Mouse (Mus musculus): Measurements from ENCODE around the gene Atp4a.

The Atp4a gene

DNA sequence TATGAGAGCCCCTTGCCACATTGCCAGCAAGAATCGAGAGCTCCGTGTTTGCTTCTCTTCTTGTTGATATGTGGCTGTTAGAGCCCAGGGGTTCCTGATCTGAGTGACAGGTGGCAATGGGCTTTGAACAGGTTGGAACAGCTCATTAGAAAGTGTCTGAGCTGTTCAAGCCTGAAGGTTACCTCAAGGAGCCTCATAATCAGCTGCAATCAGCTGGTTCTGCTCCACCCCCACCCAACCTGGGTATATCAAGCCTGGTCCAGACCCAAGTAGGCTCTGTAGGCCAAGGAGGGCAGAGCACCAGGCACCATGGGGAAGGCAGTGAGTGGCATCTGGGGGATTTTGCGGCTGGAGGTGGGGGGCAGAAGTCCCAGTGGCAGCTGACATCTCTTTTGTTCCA is at the start of gene Atp4a:
Gene Atp4a (plus strand): TSS at position 268 of the 400 bp plus-strand sequence.
- DNase-seq, result no peak

DNA sequence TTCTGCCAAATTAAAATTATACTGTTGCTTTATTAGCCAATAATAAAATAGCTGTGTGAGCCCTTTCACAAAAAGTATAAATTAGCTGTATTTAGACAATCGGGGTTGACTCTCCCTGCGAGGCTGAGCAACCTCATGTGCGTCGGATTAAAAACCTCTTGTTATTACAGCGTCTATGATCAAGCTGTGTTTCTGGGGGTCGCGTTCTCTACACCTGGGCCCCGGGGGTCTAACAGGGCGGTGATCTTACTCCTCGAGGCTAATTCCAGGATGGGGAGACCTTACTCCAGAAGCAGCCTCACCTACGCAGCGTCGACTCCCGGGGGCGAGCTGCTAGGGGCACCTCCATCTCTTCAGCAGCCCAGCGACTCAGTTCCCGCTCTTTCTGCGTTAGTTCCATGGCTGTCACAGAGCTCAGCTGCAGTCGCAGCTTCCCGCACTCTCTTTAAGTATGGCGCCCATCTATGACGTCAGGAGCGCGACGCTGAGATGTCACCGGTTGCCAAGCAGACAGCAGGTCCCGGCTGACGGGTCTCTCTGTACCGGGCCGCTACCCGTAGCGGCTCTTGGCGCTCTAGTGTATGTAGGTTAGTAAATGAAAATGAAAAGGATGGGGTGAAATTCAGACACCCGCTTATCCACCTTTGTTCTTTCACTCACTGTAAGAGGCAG is 47.3 kb upstream of the Atp4a start, which contains the start of gene Haus5:
Gene Haus5 (minus strand): TSS at position 466 of the 672 bp plus-strand sequence.
- peak; percentile 95 for DNase-seq

DNA sequence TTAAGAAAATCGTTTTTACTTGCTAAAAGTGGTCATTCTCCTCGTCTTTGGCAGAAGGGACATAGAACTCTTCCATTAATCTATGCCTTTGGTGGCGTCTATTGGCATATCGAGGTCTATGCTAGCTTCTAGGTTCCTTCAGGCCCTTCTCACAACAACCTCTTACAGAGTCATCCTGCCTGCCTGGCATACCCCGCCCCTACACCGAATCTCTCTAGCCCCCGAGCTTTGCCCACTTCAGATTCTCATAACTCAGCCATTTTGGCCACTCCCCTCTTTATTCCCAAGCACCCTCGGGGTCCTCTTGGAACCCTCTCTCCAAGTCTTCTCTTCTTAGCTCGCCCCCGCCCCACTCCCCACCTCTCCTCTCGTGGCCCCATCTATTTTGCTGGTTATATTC is 46.7 kb upstream of the Atp4a start:
- peak; percentile 11 to 29 for DNase-seq

DNA sequence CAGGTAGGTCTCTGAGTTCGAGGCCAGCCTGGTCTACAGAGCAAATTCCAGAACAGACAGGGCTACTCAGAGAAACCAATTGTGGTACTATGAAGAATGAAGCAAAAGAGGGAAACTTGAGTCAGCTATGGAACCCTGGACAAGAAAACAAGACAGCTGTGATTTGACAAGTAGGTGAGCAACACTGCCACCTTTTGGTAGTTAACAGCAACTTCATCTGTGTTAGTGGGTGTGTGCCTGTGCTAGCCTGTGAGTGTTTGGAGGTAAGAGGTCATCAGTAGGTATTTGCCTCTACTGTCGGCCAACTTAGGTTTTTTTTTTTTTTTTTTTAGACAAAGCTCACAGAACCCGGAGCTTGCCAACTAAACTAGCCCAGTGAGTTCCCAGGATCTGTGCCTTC is 42.8 kb upstream of the Atp4a start:
- DNase-seq, result no peak

DNA sequence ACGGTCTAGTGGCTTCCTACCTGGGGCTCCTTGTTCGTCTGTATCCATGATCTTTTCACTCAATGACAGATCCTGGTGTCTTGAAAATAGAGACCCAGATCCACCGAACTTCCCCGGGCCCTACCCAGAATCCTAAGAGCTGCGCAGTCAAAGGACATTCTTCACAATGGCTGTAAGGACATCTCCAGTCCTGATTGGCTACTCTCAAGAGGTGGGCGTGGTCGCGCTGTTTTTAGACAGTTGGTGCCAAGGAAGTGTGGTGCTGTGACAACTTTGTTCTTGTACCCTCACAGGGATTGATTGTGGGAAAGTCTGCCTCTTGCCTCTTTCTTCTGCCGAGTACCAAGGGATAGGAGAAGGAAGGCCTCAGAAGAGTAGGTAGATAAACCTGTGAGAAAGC is 40.5 kb upstream of the Atp4a start, which contains the start of gene Pmis2:
Gene Pmis2 (minus strand): TSS at position 126 of the 400 bp plus-strand sequence.
- DNase-seq, result no peak

DNA sequence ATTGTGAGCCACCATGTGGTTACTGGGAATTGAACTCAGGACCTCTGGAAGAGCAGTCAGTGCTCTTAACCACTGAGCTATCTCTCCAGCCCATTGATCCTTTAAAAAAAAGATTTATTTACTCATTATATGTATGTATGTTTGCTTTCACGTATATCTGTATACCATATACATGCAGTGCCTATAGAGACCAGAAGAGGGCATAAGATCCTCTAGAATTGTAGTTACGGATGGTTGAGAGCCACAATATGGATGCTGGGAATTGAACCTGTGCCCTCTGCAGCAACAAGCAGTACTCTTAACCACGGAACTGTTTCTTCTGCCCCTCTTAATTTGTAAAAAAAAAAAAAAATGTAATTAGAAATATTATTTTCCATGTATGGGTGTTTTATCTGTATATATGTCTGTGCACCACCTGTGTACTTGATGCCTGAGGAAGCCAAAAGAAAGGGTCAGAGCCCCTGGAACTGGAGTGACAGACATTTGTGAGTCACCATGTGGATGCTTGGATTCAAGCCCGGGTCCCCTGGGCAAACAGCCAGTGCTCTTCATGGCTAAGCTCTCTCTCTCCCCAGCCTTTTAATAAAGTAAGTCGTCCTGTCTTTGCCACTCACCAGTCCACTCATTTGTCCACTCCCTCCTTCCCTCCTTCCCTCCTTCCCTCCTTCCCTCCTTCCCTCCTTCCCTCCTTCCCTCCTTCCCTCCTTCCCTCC is 33.6 kb upstream of the Atp4a start:
- peak; percentile 36 to 39 for DNase-seq

DNA sequence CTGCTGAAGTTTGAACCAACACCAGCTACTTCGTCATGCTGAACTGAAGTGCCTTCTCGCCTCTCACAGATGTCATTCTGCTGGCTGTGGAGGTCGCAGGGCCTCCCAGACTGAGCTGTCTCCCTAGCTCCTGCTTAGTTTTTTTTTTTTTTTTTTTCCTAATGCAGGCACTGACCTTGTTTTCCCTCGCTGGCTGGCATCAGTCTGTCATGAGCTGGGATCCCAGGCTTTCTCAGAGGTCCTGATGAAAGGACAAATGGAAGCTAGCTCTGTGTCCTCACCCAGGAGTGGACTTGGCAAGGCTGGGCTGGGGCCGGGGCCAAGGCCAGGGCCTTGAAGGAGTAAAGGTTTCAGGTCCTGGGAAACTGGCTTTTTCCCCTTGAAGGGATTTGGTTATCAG is 30.1 kb upstream of the Atp4a start:
- no peak for DNase-seq

DNA sequence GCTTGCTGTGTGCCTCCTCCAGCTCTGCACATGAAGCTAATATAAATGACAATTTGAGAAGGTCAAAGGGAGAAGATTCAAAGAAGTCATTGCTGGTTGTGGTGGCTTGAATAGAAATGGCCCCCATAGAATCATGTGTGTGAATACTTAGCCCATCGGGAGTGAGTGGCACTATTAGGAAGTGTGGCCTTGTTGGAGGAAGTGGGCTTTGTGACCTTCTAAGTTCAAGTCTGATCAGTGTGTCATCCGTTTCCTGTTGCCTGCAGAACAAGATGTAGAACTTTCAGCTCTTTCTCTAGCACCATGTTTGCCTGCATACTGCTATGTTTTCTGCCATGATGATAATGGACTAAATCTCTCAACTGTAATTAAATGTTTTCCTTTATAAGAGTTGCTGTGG is 28.6 kb upstream of the Atp4a start:
- DNase-seq, result no peak

DNA sequence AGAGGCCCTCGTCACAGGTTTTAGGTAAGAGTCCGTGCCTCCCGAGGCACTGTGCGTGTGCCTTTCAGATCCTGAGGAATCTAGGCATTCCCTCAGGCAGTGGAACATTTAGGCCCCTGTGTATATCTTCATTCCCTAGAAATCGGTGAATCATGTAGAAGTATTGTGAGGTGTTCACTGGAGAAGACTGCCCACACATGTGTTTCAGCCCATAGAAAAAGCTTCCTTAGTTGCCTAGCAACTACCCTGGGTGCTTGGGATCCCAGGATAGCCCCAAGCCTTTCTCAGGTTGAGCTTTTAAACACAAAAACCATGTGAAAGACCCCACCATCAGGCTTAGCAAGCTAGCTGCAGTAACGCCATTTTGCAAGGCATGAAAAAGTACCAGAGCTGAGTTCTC is 23.7 kb upstream of the Atp4a start:
- no peak for DNase-seq

DNA sequence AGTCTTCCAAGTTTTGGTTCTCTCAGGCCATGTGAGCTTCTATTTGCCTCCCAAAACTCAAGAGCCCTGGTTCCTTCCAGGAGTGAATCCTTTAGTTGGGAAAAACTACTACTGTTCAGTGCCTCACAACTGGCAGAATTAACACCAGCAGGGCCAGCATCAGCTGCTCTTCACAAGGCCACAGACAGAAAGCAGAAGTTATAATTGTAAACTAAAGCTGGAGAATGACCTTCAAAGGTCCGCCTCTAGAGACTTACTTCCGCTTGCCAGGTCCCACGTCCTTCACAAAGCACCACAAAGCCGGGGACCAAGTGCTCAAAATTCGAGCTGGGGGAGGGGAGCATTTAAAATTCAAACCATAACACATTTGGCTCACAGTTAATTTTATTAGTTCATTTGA is 13.9 kb upstream of the Atp4a start:
- no peak for DNase-seq

DNA sequence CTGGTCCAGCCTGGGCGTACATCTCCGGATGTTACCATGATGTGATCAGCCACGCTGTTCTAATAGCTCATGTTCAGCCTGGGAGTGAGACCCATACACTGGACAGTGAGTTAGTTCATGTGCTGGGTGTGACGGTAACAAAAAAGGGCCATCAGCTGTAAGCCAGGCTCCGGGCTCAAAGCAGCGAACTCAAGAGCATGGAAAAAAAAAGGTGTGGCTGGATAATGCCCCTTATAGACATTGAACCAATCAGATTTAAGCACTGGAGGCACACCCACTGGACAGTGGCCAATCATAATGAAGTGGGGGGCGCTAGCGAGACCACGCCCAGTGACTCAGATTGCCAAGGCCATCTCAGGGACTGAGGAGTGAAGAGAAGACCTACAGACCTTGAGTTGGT is 13.4 kb upstream of the Atp4a start, which contains the start of gene 2200002J24Rik:
Gene 2200002J24Rik (plus strand): TSS at position 338 of the 400 bp plus-strand sequence.
- peak; percentile 50 to 62 for DNase-seq

DNA sequence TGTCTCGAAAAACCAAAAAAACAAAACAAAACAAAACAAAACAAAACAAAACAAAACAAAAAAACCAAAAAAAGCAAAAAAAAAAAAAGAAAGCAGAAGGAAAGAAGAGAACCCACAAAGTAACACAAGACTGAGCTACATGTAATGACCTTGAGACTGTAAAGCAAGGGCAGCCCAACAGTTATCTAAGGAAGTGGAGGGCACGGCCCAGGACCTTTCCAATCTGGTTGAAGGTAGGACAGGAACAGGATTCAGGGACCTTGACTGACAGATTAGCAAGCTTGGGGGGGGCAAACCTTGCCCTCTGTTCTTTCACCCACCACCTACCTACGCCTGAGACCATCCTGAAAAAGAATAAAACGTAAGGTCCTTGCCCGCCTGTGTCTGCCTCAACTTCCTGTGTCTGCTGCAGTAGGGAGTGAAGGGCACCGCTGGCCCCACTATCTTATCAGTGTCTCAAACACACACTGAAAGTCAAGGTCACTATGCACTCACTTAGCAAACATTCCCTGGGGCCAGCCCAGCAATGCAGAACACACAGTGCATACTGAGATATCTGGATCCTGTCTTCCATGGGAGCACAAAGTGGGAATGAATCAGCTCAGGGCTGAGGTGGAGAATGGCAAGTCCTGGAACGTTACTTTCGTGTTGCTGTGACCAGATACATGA is 5.7 kb upstream of the Atp4a start:
- DNase-seq, result no peak

DNA sequence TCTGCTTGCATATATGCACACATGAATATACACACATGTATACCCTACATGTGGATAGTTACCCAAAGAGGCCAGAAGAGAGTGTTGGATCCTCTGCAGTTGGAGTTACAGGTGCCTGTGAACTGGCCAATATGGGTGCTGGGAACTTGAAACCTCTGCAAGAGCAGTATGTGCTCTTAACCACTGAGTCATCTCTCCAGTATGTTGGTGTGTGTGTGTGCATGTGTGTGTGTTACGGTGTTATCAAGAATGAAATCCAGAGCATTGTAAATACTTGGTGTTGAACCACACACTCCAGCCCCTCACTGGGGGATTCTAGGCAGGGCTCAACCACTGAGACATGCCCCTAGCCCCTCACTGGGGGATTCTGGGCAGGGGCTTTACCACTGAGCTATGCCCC is 4.6 kb upstream of the Atp4a start:
- no peak for DNase-seq

DNA sequence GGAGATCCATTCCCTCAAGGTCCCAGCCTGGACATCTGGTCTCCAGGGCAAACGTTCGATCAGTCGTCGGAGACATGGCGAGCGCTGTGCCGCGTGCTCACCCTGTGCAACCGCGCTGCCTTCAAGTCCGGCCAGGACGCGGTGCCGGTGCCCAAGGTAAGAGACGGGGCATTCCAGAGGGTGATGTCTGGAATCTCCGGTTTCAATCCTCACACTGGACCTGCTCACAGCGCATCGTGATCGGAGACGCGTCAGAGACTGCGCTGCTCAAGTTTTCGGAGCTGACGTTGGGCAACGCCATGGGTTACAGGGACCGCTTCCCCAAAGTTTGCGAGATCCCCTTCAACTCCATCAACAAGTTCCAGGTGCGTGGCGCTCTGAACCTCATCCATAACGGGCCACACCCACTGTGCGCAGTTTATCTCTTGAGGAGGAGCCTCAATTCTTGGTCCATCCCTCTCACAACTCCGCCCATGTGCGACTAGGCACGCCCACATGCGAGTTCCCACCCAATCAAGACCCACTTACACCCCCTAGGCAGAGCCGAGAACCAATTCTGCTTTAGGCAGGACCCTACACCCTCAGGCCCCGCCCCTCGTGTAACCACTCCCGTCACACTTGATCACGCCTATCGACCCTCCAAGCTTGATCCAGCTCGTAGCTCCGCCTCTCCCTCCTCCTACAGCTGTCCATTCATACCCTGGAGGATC is 5.2 kb downstream of the Atp4a start:
- peak; percentile 78 to 85 for DNase-seq

DNA sequence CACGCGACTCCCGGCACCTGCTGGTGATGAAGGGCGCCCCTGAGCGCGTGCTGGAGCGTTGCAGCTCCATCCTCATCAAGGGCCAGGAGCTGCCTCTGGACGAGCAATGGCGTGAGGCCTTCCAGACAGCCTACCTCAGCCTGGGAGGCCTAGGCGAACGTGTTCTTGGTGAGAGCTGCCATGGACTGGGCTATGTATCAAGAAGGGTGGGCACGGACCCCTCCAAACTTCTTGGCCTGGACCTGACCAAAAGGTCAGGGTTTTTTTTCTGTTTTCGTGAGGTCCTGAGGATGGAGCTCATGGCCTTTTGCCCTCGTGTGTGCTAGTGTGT is 5.7 kb downstream of the Atp4a start:
- no peak for DNase-seq

DNA sequence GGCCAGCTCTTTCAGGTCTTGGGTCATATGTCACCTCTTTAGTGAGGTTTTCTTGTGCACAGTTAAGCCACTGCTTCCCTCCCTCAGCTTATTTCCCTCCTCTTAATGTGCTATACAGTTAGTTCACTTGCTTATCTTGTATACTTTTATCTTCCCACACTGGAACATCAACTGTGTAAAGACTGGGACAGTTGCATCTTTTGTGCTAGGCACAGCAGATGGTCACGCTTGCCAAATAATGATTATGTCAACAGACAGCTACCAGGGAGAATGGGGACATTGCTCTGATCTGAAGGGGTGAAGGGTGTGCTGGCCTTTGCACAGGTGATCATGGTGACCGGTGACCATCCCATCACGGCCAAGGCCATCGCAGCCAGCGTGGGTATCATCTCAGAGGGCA is 7.7 kb downstream of the Atp4a start:
- no peak for DNase-seq

DNA sequence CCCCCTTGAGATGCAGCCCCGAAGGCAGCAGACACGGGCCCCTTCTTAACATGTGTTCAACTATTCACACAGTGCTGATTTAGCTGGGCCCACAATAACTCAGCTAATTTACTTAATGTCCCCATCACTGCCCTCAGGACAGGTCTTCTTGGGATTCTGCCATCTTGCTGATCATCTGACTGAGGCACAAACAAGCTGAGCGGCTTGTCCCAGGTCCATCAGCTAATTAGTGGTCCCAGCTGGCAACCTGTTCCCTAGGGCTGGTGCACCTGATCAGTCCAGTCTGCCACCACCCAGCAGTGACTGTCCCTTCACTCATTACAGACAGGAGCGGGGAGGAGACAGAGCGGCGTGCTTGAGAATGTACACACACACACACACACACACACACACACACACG is 9.3 kb downstream of the Atp4a start:
- DNase-seq, result no peak

DNA sequence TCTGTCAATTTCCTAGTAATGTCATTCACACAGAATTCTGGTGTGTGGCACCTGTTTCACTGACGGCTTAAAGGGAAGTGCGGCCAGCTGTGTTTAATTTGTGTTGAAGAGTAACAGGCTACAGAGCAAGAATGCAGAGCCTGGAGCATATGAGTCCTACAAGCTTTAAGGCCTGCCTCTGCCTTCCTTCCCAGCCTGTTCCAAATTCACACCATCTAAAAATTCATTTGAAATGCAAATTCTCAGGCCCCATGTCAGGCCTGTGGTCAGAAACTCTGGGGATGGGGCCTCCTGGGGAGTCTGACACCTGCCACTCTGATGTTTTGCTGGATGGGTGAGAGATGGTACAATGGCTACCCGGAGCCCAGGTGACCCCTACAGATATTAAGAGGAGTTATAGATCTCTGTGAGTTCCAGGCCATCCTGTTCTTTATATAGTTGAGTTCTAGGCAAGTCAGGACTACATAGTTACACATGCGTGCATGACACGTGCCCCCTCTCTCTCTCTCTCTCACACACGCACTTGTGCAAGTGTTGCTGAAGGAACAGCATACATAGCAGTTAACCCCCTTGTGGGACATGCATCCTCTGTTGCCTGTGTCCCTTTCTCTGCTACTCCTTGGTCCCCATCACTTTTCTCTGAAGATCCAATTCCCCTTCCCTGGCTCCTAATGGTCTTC is 11.4 kb downstream of the Atp4a start:
- DNase-seq, result no peak

DNA sequence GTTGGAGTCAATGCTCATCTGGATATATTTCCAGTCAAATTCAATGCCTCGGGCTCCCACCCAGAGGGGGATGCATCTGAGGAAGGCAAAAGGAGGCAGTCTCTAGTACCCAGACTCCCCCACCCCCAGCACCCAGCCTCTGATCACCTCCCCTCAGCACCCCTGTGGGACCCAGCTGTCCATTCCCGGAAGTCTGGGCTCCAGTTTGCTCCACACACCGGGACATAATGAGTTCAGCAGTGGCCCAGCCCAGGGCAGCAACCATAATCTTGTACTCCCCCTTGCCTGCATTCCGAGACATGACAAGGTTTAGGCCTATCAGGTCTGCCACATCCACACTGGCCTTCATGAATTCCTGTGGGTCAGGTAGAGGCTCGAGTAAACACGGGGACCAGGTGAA is 16.2 kb downstream of the Atp4a start:
- no peak for DNase-seq

DNA sequence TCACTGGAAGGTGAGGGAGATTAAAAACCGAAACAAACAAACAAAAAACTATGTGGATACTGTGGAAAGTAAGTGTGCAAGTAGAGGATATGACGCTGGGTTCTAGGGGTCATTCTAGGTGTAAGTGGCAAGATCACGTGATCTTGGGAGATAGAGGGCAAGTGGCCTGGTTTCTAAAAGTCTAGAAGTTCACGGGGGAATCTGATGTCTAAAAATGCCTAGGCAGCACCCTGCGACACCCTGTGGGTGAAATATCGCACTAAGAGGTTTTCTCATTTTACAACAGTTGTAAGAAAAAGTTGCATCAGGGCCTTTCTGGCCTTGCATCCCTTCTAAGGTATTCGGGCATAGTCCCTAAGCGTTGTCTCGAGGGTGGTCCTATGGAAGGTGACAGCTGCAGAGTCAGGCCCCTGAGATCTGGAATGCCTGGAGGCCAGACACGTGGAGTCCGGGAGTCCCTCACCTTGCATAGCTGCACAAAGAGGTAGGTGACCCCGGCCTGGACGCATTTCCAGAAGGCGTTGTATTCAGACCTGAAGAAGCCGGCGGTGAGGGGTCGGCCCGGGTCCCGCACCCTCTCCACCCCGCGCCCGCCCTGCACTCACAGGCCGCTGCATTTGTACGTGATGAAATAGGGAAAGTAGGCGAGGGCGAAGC is 16.9 kb downstream of the Atp4a start:
- no peak for DNase-seq

DNA sequence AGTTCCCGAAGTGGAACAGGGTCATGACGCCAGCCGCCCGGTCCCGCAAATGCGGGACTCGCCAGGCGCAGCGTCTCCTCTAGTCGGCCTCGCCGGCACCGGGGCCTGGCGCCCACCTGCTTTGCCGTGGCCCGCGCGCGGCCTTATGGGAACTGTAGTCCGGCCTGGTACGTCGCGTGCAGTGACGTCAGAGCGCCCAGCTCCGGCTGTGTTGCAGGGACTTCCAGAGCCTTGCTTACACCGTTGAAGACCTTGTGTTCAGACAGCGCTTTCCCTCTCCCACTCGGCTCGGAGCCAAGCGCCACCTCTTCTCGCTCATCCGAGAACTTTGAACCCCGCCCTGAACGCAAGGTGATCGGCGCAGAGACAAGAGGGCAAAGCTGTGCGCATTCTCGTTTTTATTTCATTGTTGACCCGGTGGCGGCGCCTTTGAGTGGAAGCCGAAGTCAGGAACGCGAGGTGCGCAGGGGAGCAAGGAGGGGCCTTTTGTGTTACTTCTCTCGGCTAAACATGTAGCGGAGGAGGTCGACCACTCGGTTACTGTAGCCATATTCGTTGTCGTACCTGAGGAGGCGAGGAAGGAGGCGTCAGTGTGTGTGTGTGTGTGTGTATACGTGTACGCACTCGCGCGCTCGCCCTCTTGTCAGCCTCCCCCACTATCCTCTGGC is 17.5 kb downstream of the Atp4a start, which contains the start of gene Tmem147:
Gene Tmem147 (minus strand): TSS at position 145 of the 668 bp plus-strand sequence.
- DNase-seq, result peak; percentile 98
